Mouse (Mus musculus) liver, embryonic 14.5 days (tissue): ENCODE results near the gene Ybx1. TPM values are rescaled to one million over a fixed set of nuclear protein-coding genes. Genes with fewer than 3 reads are reported as not detected.
A peak's percentile ranks its signal among the peaks of the same experiment; 100 is the strongest.

Source experiments
- ATAC-seq: fragments of 200-750 bp; cut with Nextera tagmentation; 2 replicates; pipeline ENCODE4 v1.8.0; 2017; ENCODE audit warnings: moderate number of reproducible peaks, mild to moderate bottlenecking, moderate library complexity; ENCODE audit not compliant: insufficient read depth
- DNase-seq, 3 experiments: peaks; one replicate each; pipeline ENCODE4 v3.0.0-alpha.2; 2012 to 2013; ENCODE audit warnings: low read depth in 3 of 3, low spot score in 3 of 3
- H3K27ac ChIP-seq: fragments of 300-500 bp; sonication (generic); 2 replicates; pipeline ENCODE4 v1.5.1; 2014; ENCODE audit warnings: moderate library complexity, mild to moderate bottlenecking, control low read depth, inconsistent platforms
- H3K27me3 ChIP-seq: fragments of 300-500 bp; sonication (generic); 2 replicates; pipeline ENCODE4 v1.6.1; 2014; ENCODE audit warnings: mild to moderate bottlenecking, low read length, moderate library complexity; ENCODE audit not compliant: control insufficient read depth, insufficient read depth
- H3K36me3 ChIP-seq: fragments of 300-500 bp; sonication (generic); replicated peaks from 2 replicates; pipeline ENCODE4 v1.6.1; 2014; ENCODE audit warnings: low read depth; ENCODE audit not compliant: control insufficient read depth, insufficient read depth
- H3K4me1 ChIP-seq, 2 experiments: fragments of 200-500 bp in 1 of 2; fragments of 300-500 bp in 1 of 2; sonication (generic) in 1 of 2; replicated peaks; 2 replicates each; pipeline ENCODE4 v1.6.1; 2012 to 2014; ENCODE audit warnings: antibody characterized with exemption in 1 of 2, inconsistent platforms in 1 of 2, low read length in 1 of 2; ENCODE audit not compliant: control insufficient read depth in 2 of 2, insufficient read depth in 2 of 2
- H3K4me2 ChIP-seq: fragments of 300-500 bp; sonication (generic); 2 replicates; pipeline ENCODE4 v1.6.1; 2014; ENCODE audit warnings: low read depth, mild to moderate bottlenecking, control low read depth, moderate library complexity
- H3K4me3 ChIP-seq, 2 experiments: fragments of 200-500 bp in 1 of 2; fragments of 300-500 bp in 1 of 2; sonication (generic) in 1 of 2; 2 replicates each; pipeline ENCODE4 v1.5.1; 2012 to 2014; ENCODE audit warnings: low read depth in 2 of 2, low read length in 2 of 2, mild to moderate bottlenecking in 2 of 2, control low read depth in 1 of 2, inconsistent platforms in 1 of 2, moderate library complexity in 1 of 2; ENCODE audit not compliant: insufficient read depth in 1 of 2
- H3K9ac ChIP-seq: fragments of 300-500 bp; sonication (generic); replicated peaks from 2 replicates; pipeline ENCODE4 v1.6.1; 2014; ENCODE audit warnings: mild to moderate bottlenecking, control low read depth, moderate library complexity
- H3K9me3 ChIP-seq: fragments of 300-500 bp; sonication (generic); 2 replicates; pipeline ENCODE4 v1.6.1; 2016; ENCODE audit warnings: low read length, mixed read lengths; ENCODE audit not compliant: control insufficient read depth
- CTCF ChIP-seq: IDR thresholded peaks from 2 replicates; pipeline ENCODE4 v1.5.1; 2016; ENCODE audit warnings: antibody characterized with exemption, low read depth, control low read depth
- EP300 ChIP-seq: IDR thresholded peaks from 2 replicates; pipeline ENCODE4 v1.6.1; 2016; ENCODE audit warnings: antibody characterized with exemption, low read depth
- WGBS: fragments of 180-500 bp; shearing (Covaris S2); extraction: QIAGEN DNeasy Blood & Tissue Kit; methylation state at CpG from one replicate; pipeline ENCODE4 v1.1.7; 2014; ENCODE audit not compliant: insufficient replicate concordance; 5-methylcytosine and 5-hydroxymethylcytosine counted together
- polyA plus RNA-seq, 2 experiments: library from polyadenylated mRNA; depleted of rRNA in 1 of 2; stranded (reverse) in 1 of 2; unstranded in 1 of 2; fragments of >200 nt; fragmentation: Nextera tagmentation in 1 of 2; extraction: Ambion mirVana in 1 of 2; gene quantifications; 2 replicates each; pipeline versions ENCODE4 v1.2.1 to v1.2.3; 2012 to 2014

Gene Ybx1
- polyA plus RNA-seq, 2 experiments: 250 to 297 TPM

GRCm38 (mm10) chr4:119252025-119252808 is 42.2 kb downstream of the Ybx1 start:
- Histone ChIP-seq H3K4me2 (no peak overlapping the region), H3K4me1 (no peaks in the 10 kb centered on the region), H3K9me3 (no peaks in the 10 kb centered on the region), H3K4me3 (no peak overlapping the region), H3K27ac (no peak overlapping the region), H3K27me3 (no peaks in the 10 kb centered on the region), H3K36me3 (no peaks in the 10 kb centered on the region), H3K9ac (no peak overlapping the region)
- DNase-seq (no peak), ATAC-seq (no peak)
- WGBS: 51% methylated on average over 7 of the region's 7 CpGs
- TF ChIP-seq CTCF (no peak), EP300 (no peak)

DNA sequence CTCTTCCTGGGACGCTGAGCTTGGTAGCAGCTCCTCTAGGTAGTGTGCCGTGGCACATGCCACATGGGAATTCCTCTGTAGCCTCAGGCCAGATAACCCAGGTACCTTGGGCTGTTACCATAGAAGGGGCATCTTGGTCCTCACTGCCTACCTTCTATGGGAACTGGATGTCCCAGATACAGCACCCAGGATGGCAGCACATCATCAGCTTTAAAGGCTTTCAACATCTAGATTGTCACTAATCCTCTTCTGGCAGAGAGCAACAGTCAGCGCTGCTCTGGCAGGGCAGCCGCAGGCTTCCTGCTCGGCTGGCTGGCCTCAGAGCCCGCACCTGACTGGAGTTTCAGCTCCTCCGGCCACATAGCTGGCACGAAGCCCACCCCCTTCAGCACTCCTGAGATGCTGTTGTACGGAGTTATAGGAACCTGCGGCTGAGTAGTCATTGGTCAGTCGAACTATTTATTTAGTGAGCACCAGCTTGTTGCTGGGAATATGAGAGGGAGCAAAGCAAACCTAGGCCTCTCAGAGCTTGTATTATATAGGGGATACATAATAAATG is 45.9 kb downstream of the Ybx1 start:
- Histone ChIP-seq H3K9ac (no peak overlapping the region), H3K36me3 (no peaks in the 10 kb centered on the region), H3K4me1 (no peaks in the 10 kb centered on the region), H3K4me3 (no peak overlapping the region), H3K27me3 (no peaks in the 10 kb centered on the region), H3K4me2 (no peak overlapping the region), H3K27ac (no peak overlapping the region), H3K9me3 (no peaks in the 10 kb centered on the region)
- DNase-seq: no peak
- WGBS: 73% methylated on average over 11 of the region's 11 CpGs
- ATAC-seq: no peak
- no peak for TF ChIP-seq EP300

GRCm38 (mm10) chr4:119247462-119248235 is 46.8 kb downstream of the Ybx1 start:
- peak; percentile 38; the same call in 1 of the 2 replicates for ATAC-seq
- Histone ChIP-seq H3K9me3 (no peaks in the 10 kb centered on the region), H3K9ac (no peak overlapping the region), H3K4me3 (no peak overlapping the region), H3K27ac (no peak overlapping the region), H3K4me2 (no peak overlapping the region), H3K4me1 (no peaks in the 10 kb centered on the region), H3K27me3 (no peaks in the 10 kb centered on the region), H3K36me3 (no peaks in the 10 kb centered on the region)
- DNase-seq: no peak
- 34% methylated on average over 13 of the region's 13 CpGs for WGBS
- TF ChIP-seq EP300 (no peak), CTCF (peak; percentile 94)

- no peak overlapping the region for H3K4me2 ChIP-seq
- H3K27ac ChIP-seq: no peak overlapping the region
- H3K9me3 ChIP-seq: no peaks in the 10 kb centered on the region
- no peak for ATAC-seq
- WGBS: 71% methylated on average over 14 of the region's 14 CpGs
- H3K4me3 ChIP-seq: no peak overlapping the region
- H3K27me3 ChIP-seq: no peaks in the 10 kb centered on the region
- H3K9ac ChIP-seq: no peak overlapping the region
- TF ChIP-seq EP300 (no peak), CTCF (no peak)
- H3K4me1 ChIP-seq: no peaks in the 10 kb centered on the region
- H3K36me3 ChIP-seq: no peaks in the 10 kb centered on the region
- no peak for DNase-seq
These were observed 47.6 kb downstream of the Ybx1 start for GRCm38 (mm10) chr4:119246688-119247225.

GRCm38 (mm10) chr4:119245961-119246360 is 48.4 kb downstream of the Ybx1 start:
- H3K4me2 ChIP-seq: no peak overlapping the region
- H3K4me1 ChIP-seq: no peaks in the 10 kb centered on the region
- no peak for DNase-seq
- no peak overlapping the region for H3K4me3 ChIP-seq
- WGBS: 76% methylated on average over 9 of the region's 9 CpGs
- ATAC-seq: no peak
- no peak overlapping the region for H3K27ac ChIP-seq
- H3K9ac ChIP-seq: no peak overlapping the region
- no peaks in the 10 kb centered on the region for H3K9me3 ChIP-seq
- no peaks in the 10 kb centered on the region for H3K27me3 ChIP-seq
- no peaks in the 10 kb centered on the region; the same call in 1 of the 2 replicates for H3K36me3 ChIP-seq
- TF ChIP-seq EP300: no peak
- no peak for TF ChIP-seq CTCF
